Mouse (Mus musculus) bone marrow macrophage, adult 2 months (primary cell): ENCODE data around the gene Dhx40.

Source experiments
- CTCF ChIP-seq: IDR thresholded peaks from 2 replicates; pipeline ENCODE4 v1.5.1; 2012; ENCODE audit warnings: low read depth, mild to moderate bottlenecking, low read length, moderate library complexity
- POLR2A ChIP-seq: IDR thresholded peaks from 2 replicates; pipeline ENCODE4 v1.6.1; 2012; ENCODE audit warnings: mild to moderate bottlenecking, low read depth, low read length, borderline replicate concordance

DNA sequence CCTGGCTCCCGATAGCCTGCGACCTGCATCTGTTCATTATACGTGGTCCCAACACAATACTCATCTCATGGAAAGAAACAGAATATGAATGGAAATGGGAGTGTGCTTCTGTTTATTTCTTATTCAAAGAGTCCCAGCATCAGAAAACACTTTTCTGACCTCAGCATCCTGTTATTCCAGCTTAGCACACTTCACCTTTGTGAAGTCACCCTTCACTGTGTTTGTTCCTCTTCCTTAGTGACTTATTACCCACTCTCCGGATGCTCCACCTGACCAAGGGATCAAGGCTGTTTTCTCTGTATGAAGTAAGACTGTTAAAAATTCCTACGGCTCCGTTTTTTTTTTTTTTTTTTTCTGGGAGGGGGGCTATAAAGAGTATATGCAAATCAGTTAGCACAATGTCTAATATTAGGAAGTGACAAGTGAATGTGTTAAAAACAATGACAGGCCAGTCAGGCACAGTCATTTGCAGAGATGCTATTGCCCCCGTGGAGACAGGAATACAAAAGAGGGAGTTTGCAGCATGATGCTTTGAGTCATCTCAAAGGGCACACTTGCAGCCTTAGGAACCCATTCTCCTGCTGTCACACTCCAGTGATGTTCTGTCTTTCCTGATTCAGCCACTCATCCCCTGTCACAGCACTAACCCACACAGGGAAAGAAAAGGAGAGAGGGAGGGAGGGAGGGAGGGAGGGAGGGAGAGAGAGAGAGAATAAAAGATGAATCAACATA is 32.3 kb upstream of the Dhx40 start:
- TF ChIP-seq POLR2A: no peak
- no peak for TF ChIP-seq CTCF
